Mouse (Mus musculus) retina, postnatal 1 day (tissue): Measurements from ENCODE around the gene Spon1.
A peak's percentile ranks its signal among the peaks of the same experiment; 100 is the strongest.

Experiments
- DNase-seq: peaks from one replicate; pipeline ENCODE4 v3.0.0-alpha.2; 2012

Spon1 gene

DNA sequence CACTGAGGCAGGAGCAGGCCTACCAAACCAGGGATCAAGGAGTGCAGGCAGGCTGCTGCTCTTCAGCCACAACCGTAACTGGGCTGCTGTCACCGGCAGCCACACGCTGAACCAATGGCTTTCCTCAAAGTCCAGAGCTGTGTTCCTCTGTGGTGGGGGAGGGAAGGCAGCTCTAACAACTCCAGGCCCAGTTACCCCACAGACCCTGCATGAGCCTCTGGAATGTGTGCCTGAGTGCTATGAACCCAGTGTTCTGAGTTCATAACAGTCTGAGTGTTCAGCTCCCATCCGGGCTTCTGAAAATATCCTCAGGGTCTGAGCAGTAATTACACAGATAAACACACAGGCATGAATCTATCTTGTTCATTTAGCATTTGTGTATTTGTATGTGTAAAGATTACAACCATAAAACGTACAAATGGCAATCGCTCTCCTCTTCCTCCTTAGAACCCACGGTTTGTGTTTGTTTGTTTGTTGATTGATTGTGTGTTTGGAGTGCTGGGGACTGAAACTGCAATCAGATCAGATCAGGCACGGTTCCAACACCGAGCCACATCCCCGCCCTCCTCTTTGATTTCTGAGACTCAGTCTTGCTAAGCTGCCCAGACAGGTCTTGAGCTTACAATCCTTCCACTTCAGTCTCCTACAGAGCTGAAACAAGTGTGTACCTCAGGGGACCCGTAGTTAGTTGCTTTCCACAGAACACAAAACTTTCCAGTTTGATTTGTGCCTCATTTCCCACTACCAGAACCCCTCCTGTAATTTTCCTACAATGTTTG, 299.8 kb downstream of the Spon1 start:
- DNase-seq = no peak

- DNase-seq = peak; percentile 87
These were observed 300.9 kb downstream of the Spon1 start for GRCm38 (mm10) chr7:114066529-114067178.

DNA sequence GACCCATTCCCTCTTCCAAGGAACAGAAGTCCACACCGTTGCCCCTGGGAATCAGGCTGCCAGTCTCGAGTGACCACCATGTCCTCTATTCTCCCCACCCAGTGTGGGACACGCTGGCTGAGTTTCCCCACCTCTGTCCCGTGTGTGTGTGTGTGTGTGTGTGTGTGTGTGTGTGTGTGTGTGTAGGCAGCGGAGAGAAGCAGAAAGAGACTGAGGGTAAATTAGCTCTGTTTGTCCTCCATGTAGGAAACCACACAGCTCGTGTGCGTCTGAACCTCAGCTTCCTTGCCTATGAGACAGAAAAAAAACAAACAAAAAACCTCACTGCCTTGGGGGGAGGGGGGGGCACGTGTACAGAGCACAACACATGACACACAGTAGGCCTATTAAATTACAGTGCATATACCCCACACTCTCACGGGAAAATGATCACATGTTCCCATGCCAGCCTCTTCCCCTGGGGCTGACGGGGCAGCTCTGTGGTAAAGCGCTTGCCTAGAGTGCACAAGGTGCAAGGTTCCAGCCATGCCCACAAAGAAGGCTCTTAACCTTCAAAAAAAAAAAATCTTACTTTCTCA, 303.2 kb downstream of the Spon1 start:
- DNase-seq = no peak

DNA sequence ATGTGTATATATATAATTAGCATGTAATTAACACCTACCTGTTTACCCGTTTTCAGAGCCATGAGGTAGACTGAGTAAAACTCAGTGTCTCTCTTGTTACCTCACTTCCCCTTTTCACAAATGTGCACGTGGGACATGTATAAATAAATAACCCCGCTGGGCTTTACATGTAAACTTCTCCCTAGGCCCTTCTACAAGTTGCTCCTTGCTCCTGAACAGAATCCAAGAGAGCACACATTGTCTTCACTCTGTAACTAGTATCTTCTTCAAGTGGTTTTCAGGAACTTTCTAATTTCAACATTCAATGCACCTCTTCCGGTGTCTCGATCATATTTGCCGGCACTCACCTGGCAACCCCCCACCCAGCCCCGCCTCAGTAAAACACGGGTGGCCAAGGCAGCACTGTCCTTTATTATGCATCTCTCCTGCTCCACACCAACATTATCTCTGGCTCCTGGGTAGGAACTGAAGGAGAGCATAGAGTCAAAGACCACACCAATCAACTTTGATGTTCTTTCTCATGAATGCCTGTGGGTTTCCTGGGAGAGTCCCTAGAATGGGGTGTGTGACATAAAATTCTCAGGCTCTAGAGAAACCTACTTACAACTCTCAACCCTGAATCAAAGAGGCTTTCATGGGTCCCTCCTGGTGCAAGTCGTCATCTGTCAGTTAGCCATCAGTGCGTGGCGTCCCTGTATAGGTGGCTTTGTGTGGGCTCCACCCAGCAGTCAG, 304.1 kb downstream of the Spon1 start:
- DNase-seq = no peak

DNA sequence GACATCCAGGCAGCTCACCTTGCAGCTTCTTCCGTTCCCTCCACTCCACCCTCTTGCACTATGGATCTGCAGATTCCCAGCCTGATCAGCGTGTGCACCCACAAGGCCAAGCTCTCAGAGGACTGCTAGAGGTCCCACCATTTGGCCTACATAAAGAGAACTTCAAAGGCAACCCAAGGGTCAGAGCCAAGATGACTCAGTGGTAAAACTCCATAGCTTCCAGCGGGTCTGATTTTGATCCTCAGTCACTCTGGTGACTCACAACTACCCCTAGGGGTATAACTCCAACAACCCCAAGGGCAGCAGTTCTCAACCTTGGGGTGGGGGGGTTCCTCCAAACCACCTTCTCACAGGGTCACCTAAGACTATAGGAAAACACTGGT, 304.7 kb downstream of the Spon1 start:
- DNase-seq = no peak

DNA sequence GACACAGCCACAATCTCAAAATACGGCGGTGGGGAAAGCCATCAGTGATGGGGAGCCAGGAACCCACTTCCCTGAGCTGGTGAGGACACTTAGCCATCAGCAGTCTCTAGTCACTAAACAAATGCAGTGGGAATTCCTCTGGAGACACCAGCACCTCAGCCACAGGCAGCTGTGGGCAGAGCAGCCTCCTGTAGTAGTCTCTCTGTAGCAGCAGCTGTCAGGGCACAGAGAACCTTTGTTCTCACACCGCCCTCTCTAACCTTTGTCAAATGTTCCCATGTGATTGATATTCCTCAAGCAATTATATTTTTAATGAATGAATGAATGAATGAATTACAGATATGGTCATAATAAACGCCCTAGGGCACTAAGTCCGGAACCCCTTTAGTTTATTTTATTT, 305.6 kb downstream of the Spon1 start:
- peak; percentile 70 for DNase-seq

DNA sequence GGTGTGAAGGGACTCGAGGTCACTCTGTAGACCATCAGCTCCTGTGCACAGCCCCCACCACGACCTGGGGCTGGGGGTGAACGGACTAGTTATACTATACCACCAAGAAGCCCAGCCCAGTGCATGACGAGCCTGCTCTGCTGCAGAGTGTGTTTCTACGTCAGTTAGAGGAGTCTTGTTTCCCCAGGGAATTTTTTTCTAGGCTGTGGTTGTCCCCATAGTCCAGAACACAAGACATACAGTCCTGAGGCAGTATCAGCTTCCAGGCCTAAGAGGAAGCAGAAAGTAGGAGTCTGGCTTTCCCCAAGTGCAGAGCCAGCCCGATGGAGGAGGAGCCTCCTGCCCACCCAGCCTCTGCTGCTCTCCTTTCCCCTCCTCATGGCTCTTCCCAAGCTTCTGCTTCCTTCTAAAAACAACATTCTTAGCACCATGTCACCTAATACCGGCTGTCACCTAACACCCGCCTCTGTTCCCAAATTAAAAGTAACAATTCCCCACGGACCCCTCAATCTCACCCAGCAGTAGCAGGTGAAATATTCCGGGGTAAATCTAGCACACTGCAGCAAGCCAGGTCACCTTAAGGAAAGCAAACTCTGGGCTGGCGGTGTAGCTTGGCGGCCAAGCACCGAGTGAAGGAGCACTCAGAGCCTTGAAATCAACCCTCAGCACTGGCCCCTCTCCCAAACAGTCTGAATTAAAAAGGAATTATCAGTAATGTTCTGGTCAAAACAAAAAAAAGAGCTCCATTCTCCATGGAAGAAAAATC, 306.2 kb downstream of the Spon1 start:
- DNase-seq = peak; percentile 53

DNA sequence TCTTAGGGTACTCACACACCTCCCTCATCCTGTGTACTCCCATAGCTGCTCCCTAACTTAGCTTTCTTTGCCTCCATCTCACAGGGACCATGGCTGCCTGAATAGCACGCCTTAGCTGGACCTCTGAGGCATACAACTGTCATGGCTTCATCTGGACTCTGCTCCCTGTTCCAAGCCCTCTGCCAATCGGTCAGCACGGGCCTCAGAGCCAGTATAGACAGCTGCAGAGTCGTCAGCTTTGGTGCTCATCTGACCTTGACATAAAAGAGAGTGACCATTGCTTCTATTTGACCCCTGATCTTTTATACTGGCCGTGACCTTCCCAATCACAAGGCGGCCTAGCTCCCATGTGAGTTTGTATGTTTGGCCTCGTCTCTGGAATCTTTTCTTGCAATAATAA, 308.3 kb downstream of the Spon1 start:
- no peak for DNase-seq

GRCm38 (mm10) chr7:114074595-114074994, 308.8 kb downstream of the Spon1 start:
- no peak for DNase-seq

GRCm38 (mm10) chr7:114079343-114079742, 313.5 kb downstream of the Spon1 start:
- DNase-seq = no peak

DNA sequence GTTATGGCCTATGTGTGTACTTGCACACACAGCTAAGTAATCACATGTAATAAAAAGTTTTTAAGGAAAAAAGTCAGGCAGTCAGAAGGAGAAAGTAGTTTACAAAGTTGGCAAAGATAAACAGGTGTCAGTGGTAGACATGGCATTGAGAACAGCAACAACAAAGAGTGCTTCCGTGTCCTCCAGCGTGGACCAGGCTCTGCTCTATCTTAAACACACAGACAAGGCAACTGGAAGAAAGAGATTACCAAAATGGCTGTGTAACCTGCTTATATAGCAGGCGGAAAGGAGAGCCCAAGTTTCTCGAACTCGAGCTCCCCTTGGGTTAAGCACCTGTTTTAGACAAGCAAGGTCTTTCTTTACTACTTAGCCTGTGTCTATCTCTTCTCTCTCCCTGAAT, 314.5 kb downstream of the Spon1 start:
- DNase-seq = no peak

GRCm38 (mm10) chr7:114081633-114082420, 316.0 kb downstream of the Spon1 start:
- DNase-seq = no peak

DNA sequence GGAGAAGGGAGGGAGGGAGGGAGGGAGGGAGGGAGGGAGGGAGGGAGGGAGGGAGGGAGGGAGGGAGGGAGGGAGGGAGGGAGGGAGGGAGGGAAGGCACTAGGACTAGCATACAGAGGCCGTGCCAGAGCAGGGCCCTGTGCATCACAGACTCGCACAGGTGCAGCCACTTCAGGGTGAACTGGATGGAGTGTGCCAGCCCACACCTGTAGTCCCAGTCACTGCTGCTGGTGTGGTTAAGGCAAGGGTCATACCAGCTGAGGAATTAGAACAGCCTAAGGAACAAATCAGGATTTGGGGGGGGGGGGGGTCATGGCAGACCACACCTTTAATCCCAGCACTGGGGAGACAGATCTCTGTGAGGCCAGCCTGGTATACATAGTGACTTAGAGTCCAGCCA, 317.3 kb downstream of the Spon1 start:
- no peak for DNase-seq

GRCm38 (mm10) chr7:114083760-114084159, 318.0 kb downstream of the Spon1 start:
- DNase-seq = no peak

DNA sequence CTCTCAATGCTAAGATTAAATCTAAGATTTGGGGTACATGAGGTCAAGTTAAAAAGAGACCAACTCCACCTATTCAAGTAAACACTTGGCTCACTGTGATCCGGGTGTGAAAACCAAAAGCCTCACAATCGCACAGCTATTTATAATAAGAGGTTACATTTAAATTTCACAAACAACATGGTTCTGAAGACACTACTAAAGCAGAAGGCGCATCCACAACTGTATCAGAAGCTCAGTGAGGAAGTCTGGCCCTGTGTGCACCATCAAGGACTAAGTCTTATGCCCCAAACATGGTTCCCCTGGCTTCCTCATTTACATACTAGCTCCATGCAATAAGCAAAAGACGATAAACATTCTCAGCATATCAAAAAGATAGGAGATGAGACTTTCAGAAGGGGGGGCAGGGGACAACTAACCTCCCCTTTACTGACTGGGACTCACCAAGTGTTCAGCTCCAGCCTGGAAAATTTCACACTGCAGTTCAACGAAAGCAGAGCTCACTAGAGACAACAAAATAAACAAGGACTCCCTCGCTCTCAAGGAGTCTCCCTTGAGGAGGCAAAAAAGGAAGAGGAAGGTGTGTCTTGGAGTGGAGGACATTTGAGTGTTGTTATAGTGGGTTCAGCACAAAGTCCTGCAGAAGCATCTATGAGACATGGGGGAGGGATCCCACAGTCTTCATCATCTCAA, 320.4 kb downstream of the Spon1 start:
- no peak for DNase-seq

DNA sequence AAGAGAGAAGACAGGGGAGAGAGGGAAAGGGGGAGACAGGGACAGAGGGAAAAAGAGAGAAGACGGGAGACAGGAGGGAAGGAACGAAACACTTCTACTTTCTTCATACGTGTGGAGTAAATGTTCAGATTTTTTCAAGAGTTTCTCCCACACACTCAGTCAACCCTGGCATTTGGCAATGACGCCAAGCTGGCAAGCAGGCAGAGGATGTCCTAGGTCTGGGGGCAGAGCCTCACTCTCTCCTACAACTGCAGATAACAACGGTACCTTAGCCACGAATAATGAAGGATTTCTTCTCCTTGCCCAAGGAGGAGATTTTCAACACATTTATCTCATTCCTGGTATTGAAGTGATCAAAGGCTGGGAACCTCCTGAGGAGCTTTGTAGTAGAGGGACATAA, 321.5 kb downstream of the Spon1 start:
- no peak for DNase-seq

- DNase-seq = peak; percentile 53
These were observed 322.2 kb downstream of the Spon1 start for GRCm38 (mm10) chr7:114087986-114088385.

- DNase-seq = no peak
These were observed 323.1 kb downstream of the Spon1 start for GRCm38 (mm10) chr7:114088918-114089317.

DNA sequence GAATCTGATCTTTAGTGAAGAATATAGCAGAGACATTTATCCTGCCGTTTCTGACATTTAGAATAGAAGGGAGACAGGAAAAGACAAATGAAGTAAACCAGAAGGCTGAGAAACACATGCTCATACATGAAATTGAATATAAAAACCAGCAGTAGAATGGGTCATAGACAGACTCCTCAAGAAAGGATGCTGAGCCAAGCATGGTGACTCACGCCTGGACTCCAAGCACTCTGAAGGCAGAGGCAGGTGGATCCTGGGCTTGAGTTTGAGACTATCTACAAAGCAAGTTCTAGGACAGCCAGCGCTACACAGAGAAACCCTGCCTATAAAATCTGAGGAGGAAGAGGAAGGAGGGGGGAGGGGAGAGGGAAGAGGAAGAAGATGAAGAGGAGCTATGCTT, 324.4 kb downstream of the Spon1 start:
- DNase-seq = no peak

GRCm38 (mm10) chr7:114090892-114091545, 325.2 kb downstream of the Spon1 start:
- DNase-seq = no peak
